Mouse (Mus musculus) CH12.LX (cell line): ENCODE measurements around the gene Il4i1.

Experiments
- GABPA ChIP-seq: IDR thresholded peaks from 2 replicates; pipeline ENCODE4 v1.6.1; 2012; ENCODE audit warnings: low read depth, low read length, improper control_type of control experiment, inconsistent platforms; ENCODE audit not compliant: insufficient replicate concordance
- TBP ChIP-seq: conservative IDR thresholded peaks from 2 replicates; pipeline ENCODE4 v1.6.1; 2011; ENCODE audit warnings: low read depth, low read length, improper control_type of control experiment

- TF ChIP-seq GABPA (no peak), TBP (no peak)
Measured at GRCm38 (mm10) chr7:44821666-44822448, 5.7 kb downstream of the Il4i1 start.
